Mouse (Mus musculus) 3134 (cell line): ENCODE measurements around the gene Uhrf2.
A peak's percentile ranks its signal among the peaks of the same experiment; 100 is the strongest.

Source experiments
- DNase-seq: peaks from one replicate; pipeline ENCODE4 v3.0.0-alpha.2; 2011; ENCODE audit warnings: low spot score; ENCODE audit not compliant: insufficient read length; ENCODE audit errors: extremely low read depth

Uhrf2 gene

DNA sequence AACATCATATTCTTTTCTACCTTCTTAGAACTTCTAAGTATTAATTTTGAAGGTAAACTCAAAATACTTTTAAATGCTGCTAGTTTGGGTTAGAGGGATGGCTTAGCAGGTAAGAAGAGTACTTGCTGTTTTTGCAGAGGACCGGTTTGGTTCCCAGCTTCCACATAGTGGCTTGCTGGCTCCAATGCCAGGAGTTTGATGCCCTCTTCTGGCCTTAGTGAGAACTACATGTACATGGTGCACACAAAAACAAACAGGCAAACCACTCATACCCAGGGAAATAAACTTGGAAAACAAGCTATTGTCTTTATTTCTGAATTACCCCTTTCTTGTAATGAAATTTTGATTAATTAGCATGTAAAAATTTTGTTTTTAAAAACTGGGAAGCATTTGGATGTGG, 15.5 kb downstream of the Uhrf2 start:
- peak; percentile 14 for DNase-seq

DNA sequence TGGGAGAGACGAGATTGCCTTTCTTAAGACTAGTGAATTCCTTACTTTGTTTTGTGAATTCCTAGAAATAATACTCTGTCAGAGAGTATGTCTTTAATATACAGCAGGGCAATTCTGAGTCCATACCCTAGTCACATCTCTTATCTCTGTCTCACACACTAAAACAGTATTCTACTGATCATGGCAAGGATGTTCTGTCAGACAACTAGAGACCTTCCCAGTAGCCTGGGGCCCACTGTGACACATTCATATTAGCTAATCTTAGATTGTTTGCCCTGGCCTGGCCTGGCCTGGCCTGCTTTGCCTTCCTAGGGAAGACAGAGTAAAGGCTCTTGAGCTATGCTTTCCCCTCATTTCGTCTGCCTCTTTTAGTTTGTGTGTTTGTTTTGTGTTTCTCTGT, 20.3 kb downstream of the Uhrf2 start:
- no peak for DNase-seq

DNA sequence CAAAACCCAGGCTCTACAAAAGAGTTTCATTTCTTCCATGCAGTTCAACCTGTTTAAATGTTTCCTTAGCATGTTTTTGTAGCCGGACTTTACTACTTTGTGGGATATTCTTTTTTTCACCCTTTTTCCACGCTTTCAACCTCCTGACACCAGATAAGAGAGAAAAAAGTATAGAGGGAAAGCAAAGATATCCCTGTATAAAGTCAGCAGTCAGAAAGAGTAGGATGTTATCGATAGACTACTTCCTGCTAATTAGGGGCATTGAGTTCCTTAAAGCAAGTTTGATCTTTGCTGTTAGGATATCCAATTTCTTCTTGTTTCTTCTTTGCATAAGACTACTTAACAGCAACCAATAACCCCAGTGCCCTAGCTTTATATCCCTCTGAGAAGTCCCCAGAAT, 21.2 kb downstream of the Uhrf2 start:
- no peak for DNase-seq

DNA sequence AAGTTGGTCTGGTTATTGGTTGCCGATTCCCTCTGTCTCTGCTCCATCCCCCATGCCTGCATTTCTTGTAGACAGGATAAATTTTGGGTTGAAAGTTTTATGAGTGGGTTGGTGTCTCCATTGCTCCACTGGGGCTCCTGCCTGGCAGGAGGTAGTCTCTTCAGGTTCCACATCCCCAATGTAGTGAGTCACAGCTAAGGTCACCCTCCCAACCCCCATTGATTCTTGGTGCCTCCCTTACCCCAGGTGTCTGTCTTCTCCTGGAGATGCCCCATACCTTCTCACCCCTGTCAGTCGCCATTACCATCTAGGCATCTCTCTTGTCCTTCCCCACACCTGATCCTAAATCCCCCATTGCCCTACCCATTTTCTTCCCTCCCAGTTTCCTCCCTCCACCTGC, 23.9 kb downstream of the Uhrf2 start:
- no peak for DNase-seq

GRCm38 (mm10) chr19:30065797-30066196, 35.5 kb downstream of the Uhrf2 start:
- DNase-seq, result no peak

GRCm38 (mm10) chr19:30090163-30090562, 59.9 kb downstream of the Uhrf2 start:
- no peak for DNase-seq

DNA sequence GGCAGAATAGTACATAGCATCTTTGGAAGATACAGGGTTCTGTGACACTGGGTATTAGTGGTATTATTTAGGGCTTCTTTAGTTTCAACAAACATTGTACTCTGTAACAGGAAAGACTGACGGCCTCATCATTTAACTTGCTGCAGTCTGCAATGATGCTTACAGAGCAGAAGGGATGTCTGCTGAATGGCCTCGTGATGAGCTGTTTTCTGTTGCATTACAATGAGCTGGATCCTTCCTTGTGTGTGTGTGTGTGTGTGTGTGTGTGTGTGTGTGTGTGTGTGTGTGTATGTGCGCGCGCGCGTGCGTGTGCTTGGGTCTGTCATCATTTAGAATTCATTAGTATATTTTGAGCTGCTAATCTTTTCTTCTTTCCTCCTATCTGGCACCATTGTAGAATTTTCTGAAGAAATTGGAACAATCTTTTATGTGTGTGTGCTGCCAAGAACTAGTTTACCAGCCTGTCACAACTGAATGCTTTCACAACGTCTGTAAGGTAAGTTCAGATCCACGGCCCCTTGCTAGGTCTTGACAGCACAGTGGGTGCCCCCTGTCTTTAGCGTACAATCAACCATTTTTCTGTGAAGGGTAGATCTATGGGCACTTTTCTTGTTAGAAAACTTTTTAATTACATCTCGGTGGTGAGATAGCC, 61.5 kb downstream of the Uhrf2 start:
- DNase-seq, result no peak

DNA sequence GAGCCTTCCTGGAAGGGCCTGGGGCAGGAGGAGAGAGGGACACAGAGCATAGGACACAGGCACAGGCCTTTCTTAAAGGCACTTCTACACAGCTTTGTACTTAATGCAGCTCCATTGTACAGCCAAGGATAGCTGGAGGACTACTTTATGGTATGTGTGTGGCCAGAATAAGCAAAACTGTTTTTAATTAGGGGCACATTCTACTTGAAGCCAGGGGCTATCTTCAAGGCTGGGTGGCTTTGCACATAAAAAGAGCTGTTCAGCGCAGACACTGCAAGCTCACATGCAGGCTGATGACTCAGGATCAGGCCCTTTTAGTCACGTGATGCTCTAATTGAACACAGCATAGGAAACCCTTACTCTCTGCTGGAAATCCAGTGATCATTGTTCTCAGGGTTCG, 65.9 kb downstream of the Uhrf2 start:
- no peak for DNase-seq

DNA sequence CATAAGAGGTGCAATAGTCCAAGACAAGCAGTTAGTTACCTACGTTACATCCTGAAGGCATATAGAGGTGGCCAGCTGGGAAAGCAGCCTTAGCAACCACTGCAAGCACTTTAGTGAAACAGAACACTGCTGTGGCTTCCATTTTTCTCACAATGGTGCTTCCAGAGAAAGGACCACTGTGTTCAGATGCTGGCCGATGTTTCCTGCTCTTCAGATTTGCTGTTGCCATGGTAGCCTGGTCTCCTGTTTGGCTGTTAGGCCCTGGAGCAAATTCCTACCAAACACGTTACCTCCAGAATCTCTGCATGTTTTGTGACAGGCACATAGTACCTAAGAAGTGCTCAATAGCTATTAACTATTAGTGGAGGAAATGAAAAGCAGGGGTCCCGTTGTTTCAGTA, 66.7 kb downstream of the Uhrf2 start:
- DNase-seq, result no peak

DNA sequence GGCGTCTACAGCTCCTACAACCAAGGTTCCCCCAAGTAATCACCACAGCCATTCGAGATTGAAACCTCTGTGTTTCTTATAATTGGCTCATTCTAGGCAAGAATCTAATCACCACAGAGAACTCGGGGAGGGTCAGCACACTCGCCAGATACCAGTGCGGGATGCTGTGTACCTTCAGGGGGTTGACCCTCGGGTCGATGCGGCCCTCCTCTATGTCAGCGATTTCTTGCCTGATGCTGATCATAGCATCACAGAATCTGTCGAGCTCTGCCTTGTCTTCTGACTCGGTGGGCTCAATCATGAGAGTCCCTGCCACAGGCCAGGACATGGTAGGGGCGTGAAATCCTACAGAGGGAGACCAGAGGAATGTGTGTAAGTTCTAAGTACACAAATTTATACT, 70.3 kb downstream of the Uhrf2 start:
- DNase-seq, result no peak

DNA sequence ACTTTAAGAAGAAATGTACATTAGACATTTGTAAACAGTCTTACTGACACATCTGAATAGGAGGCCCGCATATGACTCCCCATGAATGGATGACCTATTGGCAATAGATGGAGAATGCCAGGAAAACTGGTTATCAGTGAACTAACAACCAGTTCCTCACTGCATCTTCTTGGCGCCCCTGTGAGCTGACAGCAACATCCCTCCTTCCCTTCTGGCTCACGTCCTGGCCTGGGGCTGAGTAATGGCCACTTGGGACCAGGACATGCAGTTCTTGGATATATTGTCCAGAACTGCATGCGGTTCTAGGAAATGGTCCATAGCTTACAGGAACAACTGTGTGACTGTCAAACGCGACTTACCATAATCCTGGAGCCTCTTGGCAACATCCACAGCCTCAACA, 72.3 kb downstream of the Uhrf2 start:
- no peak for DNase-seq

DNA sequence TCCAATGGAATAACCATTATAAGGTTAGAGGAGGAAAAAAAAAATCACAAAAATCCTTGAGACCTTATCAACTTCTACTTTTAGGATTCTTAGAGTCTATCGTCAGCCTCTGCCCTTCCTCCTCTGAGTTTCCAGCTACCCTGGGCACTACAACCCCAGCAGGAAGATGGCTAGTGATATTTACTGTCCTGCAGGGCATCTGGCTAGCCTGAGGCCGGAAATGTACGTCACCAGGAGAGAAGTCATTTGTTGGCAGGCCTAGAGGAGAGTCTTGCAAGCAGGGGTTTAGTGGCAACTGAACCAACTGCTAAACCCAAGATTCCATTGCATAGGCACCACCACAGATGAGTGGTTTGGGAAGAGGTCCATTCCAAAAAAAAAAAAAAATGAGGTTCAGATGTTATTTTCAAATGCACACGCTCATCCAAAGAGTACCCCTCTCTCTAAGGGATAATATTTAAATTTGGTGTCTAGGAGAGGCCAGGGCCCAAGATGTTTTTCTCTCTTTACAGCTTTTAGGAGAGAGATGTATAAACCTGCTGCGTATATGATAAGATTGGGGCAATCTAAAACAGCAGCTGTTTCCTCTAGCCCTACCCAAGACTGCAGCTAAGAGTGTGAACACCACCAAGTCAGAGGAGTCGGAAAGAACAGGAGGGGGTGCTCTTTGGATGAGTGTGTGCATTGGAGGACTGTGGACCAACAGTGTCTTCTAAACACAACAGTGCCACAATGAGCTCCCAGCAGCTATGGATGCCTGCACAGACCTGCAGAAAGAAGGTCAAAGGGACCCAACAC, 74.9 kb downstream of the Uhrf2 start:
- DNase-seq, result no peak

GRCm38 (mm10) chr19:30107221-30107845, 77.0 kb downstream of the Uhrf2 start:
- peak; percentile 26 for DNase-seq

DNA sequence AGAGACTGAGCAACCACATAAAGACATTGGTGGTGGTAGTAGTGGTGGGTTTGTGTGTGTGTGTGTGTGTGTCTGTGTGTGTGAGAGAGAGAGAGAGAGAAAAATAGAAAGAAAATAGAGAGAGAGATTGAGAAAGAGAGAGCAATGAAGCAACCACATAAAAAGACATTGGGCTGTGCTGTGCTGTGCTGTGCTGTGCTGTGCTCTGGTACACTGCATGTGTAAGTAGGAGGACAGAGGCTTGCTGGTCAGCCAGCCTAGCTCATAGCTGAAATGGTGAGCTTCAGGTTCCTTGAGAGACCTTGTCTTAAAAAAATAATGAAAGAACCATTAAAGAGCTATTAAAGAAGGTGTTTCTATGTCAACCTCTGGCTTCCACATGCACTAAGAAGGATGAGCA, 78.3 kb downstream of the Uhrf2 start:
- DNase-seq, result no peak

- no peak for DNase-seq
Measured at GRCm38 (mm10) chr19:30109122-30109521, 78.8 kb downstream of the Uhrf2 start.

DNA sequence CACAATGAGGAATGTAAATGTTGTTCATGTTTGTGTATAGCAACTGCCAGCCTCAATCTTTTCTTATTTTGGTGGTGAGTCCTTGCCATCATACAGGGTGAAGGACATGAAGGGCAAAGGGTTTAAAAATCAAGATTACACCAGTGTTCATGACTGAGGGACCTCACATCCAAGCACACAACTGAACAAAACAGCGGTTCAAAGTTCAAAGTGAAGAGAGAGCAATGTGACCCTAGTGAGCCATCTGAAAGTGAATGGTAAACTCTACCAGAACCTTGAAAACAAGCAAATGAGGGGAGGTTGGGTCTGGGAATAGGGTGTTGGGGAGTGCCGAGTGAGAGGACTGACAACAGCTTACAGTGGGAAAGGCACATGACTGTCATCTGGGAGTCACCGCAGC, 81.1 kb downstream of the Uhrf2 start:
- DNase-seq, result no peak

DNA sequence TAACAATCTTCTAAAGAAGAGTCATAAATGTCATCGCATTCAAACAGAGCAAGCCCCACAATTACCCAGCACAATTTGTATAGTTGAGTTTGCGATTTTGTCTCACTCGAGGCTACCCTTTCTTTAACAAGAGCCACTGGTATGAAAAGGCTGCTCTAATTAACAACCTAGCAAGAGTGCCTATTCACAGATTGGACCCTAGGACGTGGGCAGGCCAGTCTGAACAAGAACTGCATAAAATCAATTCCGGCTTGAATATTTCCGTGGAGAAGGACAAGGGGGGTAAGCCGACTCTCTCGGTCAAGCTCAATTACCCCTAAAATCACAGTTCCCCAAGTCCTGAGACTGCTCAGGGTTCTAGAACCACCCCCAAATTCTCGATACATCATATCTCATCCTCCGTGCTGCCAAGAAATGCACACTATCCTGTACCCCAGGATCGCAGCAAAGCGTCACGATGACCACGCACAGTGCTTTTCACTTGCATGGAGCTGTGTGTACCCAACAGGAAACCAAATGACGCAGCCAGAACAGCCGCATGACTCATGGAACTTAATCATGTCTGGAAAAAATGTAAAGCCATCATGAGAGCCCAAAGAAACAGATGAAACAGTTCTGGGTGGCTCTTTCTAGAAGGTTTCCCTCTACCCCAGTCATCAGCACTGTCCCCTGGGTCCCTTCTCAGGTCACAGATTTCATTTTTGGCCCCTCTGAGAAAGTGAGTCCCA, 82.8 kb downstream of the Uhrf2 start:
- DNase-seq, result no peak

GRCm38 (mm10) chr19:30114919-30115441, 84.7 kb downstream of the Uhrf2 start:
- DNase-seq, result no peak

DNA sequence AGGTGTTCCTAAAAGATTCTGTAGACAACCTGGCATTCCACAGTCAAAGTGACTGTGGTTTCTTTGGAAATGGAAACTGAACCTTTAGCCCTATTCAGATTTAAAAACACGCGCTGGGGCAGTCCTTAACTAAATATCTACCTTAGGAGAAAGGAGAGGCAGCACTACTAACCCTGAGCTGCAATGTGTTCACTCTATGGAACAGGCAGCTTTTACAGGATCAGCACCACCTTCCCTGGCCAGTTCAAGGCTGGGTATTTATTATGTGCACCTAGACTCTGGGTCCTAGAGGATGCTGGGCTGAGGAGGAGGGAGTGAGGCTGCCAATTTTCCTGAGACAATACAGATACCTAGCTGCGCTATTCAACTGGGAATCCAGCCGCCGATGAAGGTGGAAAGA, 85.3 kb downstream of the Uhrf2 start:
- no peak for DNase-seq

GRCm38 (mm10) chr19:30117241-30117640, 86.9 kb downstream of the Uhrf2 start:
- no peak for DNase-seq

GRCm38 (mm10) chr19:30117775-30118174, 87.5 kb downstream of the Uhrf2 start:
- DNase-seq, result no peak
